Mouse (Mus musculus): ENCODE measurements around the gene Mcf2. TPM values are rescaled to one million over a fixed set of nuclear protein-coding genes. Genes with fewer than 3 reads are reported as not detected.

The Mcf2 gene
- polyA plus RNA-seq, 1 experiment from 2014 or later: 0.62 TPM

- Histone ChIP-seq H3K4me1 (no peaks in the 10 kb centered on the region), H3K9me3 (no peaks in the 10 kb centered on the region), H3K9ac (no peak overlapping the region), H3K27me3 (replicated peaks) (no peaks in the 10 kb centered on the region), H3K36me3 (no peaks in the 10 kb centered on the region), H3K27ac (no peak overlapping the region), H3K4me2 (replicated peaks) (no peak overlapping the region), H3K4me3 (no peak overlapping the region)
- WGBS: 90% methylated on average over 2 of the region's 2 CpGs
- no peak for ATAC-seq (ENCODE audit: low FRiP score, low read depth)
Observed at GRCm38 (mm10) chrX:60021595-60021994, 157.3 kb downstream of the Mcf2 start.

- no peak overlapping the region for H3K4me2 ChIP-seq (replicated peaks)
- no peaks in the 10 kb centered on the region for H3K36me3 ChIP-seq
- no peaks in the 10 kb centered on the region for H3K27me3 ChIP-seq (replicated peaks)
- H3K9ac ChIP-seq: no peak overlapping the region
- no peaks in the 10 kb centered on the region for H3K9me3 ChIP-seq
- H3K4me1 ChIP-seq: no peaks in the 10 kb centered on the region
- ATAC-seq (ENCODE audit: low FRiP score, low read depth): no peak
- no peak overlapping the region for H3K4me3 ChIP-seq
- WGBS: 83% methylated on average over 4 of the region's 4 CpGs
- H3K27ac ChIP-seq: no peak overlapping the region
Observed at GRCm38 (mm10) chrX:60021007-60021406, 157.9 kb downstream of the Mcf2 start.

- no peak overlapping the region for H3K4me2 ChIP-seq (replicated peaks)
- H3K9ac ChIP-seq: no peak overlapping the region
- H3K9me3 ChIP-seq: no peaks in the 10 kb centered on the region
- H3K27me3 ChIP-seq (replicated peaks): no peaks in the 10 kb centered on the region
- no peak for ATAC-seq (ENCODE audit: low FRiP score, low read depth)
- WGBS: 88% methylated on average over 1 of the region's 1 CpGs
- no peaks in the 10 kb centered on the region for H3K36me3 ChIP-seq
- H3K27ac ChIP-seq: no peak overlapping the region
- no peak overlapping the region for H3K4me3 ChIP-seq
- H3K4me1 ChIP-seq: no peaks in the 10 kb centered on the region
Observed at GRCm38 (mm10) chrX:60014588-60014987, 164.3 kb downstream of the Mcf2 start.

GRCm38 (mm10) chrX:60013084-60013676 is 165.7 kb downstream of the Mcf2 start:
- no peaks in the 10 kb centered on the region for H3K27me3 ChIP-seq (replicated peaks)
- H3K36me3 ChIP-seq: no peaks in the 10 kb centered on the region
- H3K4me3 ChIP-seq: no peak overlapping the region
- no peaks in the 10 kb centered on the region for H3K9me3 ChIP-seq
- H3K9ac ChIP-seq: no peak overlapping the region
- no peaks in the 10 kb centered on the region for H3K4me1 ChIP-seq
- no peak for ATAC-seq (ENCODE audit: low FRiP score, low read depth)
- H3K4me2 ChIP-seq (replicated peaks): no peak overlapping the region
- no peak overlapping the region for H3K27ac ChIP-seq

Other genes starting within 250 kb of the Mcf2 start
- not detected in 2 replicates for gene F9, start 179.6 kb downstream of the Mcf2 start, polyA plus RNA-seq (2016; fragmentation: Nextera tagmentation; extraction: Ambion mirVana)

Measured in neural tube, embryonic 12.5 days (tissue).